Mouse (Mus musculus) lung, embryonic 16.5 days (tissue): Measurements from ENCODE around the gene Gm49380. TPM values are rescaled to one million over a fixed set of nuclear protein-coding genes. Genes with fewer than 3 reads are reported as not detected.

Experiments used
- ATAC-seq: fragments of 200-750 bp; cut with Nextera tagmentation; 2 replicates; pipeline ENCODE4 v1.8.0; 2017; ENCODE audit warnings: low read depth, mild to moderate bottlenecking, moderate library complexity
- H3K27ac ChIP-seq: fragments of 300-500 bp; sonication (generic); 2 replicates; pipeline ENCODE4 v1.5.1; 2014; ENCODE audit warnings: mild to moderate bottlenecking, control low read depth, low read length
- H3K27me3 ChIP-seq: fragments of 300-500 bp; sonication (generic); 2 replicates; pipeline ENCODE4 v1.6.1; 2014; ENCODE audit warnings: low read depth, low read length, mixed read lengths; ENCODE audit not compliant: control insufficient read depth, insufficient read depth
- H3K36me3 ChIP-seq: fragments of 300-500 bp; sonication (generic); 2 replicates; pipeline ENCODE4 v1.6.1; 2014; ENCODE audit warnings: low read length; ENCODE audit not compliant: control insufficient read depth, insufficient read depth
- H3K4me1 ChIP-seq: fragments of 300-500 bp; sonication (generic); replicated peaks from 2 replicates; pipeline ENCODE4 v1.6.1; 2014; ENCODE audit warnings: low read length, mixed read lengths; ENCODE audit not compliant: control insufficient read depth, insufficient read depth
- H3K4me2 ChIP-seq: fragments of 300-500 bp; sonication (generic); 2 replicates; pipeline ENCODE4 v1.6.1; 2014; ENCODE audit warnings: low read depth, low read length, control low read depth
- H3K4me3 ChIP-seq: fragments of 300-500 bp; sonication (generic); 2 replicates; pipeline ENCODE4 v1.5.1; 2014; ENCODE audit warnings: mild to moderate bottlenecking, low read length, control low read depth
- H3K9ac ChIP-seq: fragments of 300-500 bp; sonication (generic); 2 replicates; pipeline ENCODE4 v1.6.1; 2014; ENCODE audit warnings: low read length, control low read depth
- H3K9me3 ChIP-seq: fragments of 300-500 bp; sonication (generic); 2 replicates; pipeline ENCODE4 v1.6.1; 2016; ENCODE audit warnings: low read length; ENCODE audit not compliant: control insufficient read depth
- WGBS: fragments of 180-500 bp; shearing (Covaris S2); extraction: QIAGEN DNeasy Blood & Tissue Kit; methylation state at CpG from one replicate; pipeline ENCODE4 v1.1.7; 2014; 5-methylcytosine and 5-hydroxymethylcytosine counted together
- polyA plus RNA-seq: library from polyadenylated mRNA; unstranded; fragments of >200 nt; fragmentation: Nextera tagmentation; extraction: Ambion mirVana; gene quantifications from 2 replicates; pipeline ENCODE4 v1.2.1, GENCODE M21; 2015

Gm49380 gene
- polyA plus RNA-seq, 1 experiment from 2014 or later: 0.14 TPM

GRCm38 (mm10) chr9:44079997-44080780 is 33.1 kb downstream of the Gm49380 start:
- H3K27ac ChIP-seq: no peak overlapping the region

GRCm38 (mm10) chr9:44078955-44079756 is 34.1 kb downstream of the Gm49380 start:
- peak; percentile 90 for ATAC-seq
- Histone ChIP-seq H3K4me1 (peaks cover 24% of the 10 kb centered on the region), H3K27ac (peak overlapping the region; percentile 47), H3K9me3 (no peaks in the 10 kb centered on the region), H3K9ac (no peak overlapping the region), H3K4me2 (peak overlapping the region; percentile 25), H3K27me3 (peaks cover 8% of the 10 kb centered on the region), H3K4me3 (no peak overlapping the region), H3K36me3 (no peaks in the 10 kb centered on the region)
- WGBS: 22% methylated on average over 14 of the region's 16 CpGs

More at GRCm38 (mm10) chr9:44079997-44080780, 33.1 kb downstream of the Gm49380 start:
- Histone ChIP-seq H3K4me3 (no peak overlapping the region), H3K4me1 (peaks cover 29% of the 10 kb centered on the region), H3K9ac (no peak overlapping the region), H3K27me3 (peaks cover 10% of the 10 kb centered on the region), H3K36me3 (no peaks in the 10 kb centered on the region), H3K9me3 (no peaks in the 10 kb centered on the region), H3K4me2 (no peak overlapping the region)
- ATAC-seq: no peak
- 53% methylated on average over 10 of the region's 10 CpGs for WGBS

- ATAC-seq: no peak
- Histone ChIP-seq H3K36me3 (no peaks in the 10 kb centered on the region), H3K4me3 (no peak overlapping the region), H3K9ac (no peak overlapping the region), H3K27me3 (peaks cover 3% of the 10 kb centered on the region; the same call in 1 of the 2 replicates), H3K4me1 (peaks cover 15% of the 10 kb centered on the region), H3K27ac (peak overlapping the region; percentile 47), H3K9me3 (no peaks in the 10 kb centered on the region), H3K4me2 (peak overlapping the region; percentile 25)
- WGBS: 76% methylated on average over 10 of the region's 10 CpGs
Measured at GRCm38 (mm10) chr9:44078136-44078797, 35.0 kb downstream of the Gm49380 start.

- WGBS: 80% methylated on average over 11 of the region's 11 CpGs
- H3K27ac ChIP-seq: no peak overlapping the region
- H3K9ac ChIP-seq: no peak overlapping the region
Measured at GRCm38 (mm10) chr9:44077266-44077910, 35.9 kb downstream of the Gm49380 start.

GRCm38 (mm10) chr9:44076764-44077120 is 36.6 kb downstream of the Gm49380 start:
- no peaks in the 10 kb centered on the region; the same call in none of the 2 replicates for H3K27me3 ChIP-seq
- no peaks in the 10 kb centered on the region for H3K36me3 ChIP-seq
- no peak for ATAC-seq
- 17% methylated on average over 5 of the region's 5 CpGs for WGBS
- no peak overlapping the region for H3K4me3 ChIP-seq
- no peak overlapping the region for H3K9ac ChIP-seq
- no peaks in the 10 kb centered on the region for H3K9me3 ChIP-seq
- H3K4me1 ChIP-seq: peaks cover 19% of the 10 kb centered on the region
- H3K27ac ChIP-seq: no peak overlapping the region
- no peak overlapping the region for H3K4me2 ChIP-seq

More at GRCm38 (mm10) chr9:44077266-44077910, 35.9 kb downstream of the Gm49380 start:
- no peak for ATAC-seq
- Histone ChIP-seq H3K9me3 (no peaks in the 10 kb centered on the region), H3K4me3 (no peak overlapping the region), H3K36me3 (no peaks in the 10 kb centered on the region), H3K4me2 (no peak overlapping the region), H3K4me1 (peaks cover 15% of the 10 kb centered on the region), H3K27me3 (no peaks in the 10 kb centered on the region; the same call in 1 of the 2 replicates)

GRCm38 (mm10) chr9:44075996-44076763 is 37.1 kb downstream of the Gm49380 start:
- H3K4me3 ChIP-seq: no peak overlapping the region
- no peak for ATAC-seq
- H3K9me3 ChIP-seq: no peaks in the 10 kb centered on the region
- H3K36me3 ChIP-seq: no peaks in the 10 kb centered on the region
- peaks cover 20% of the 10 kb centered on the region for H3K4me1 ChIP-seq
- H3K9ac ChIP-seq: no peak overlapping the region
- H3K27ac ChIP-seq: no peak overlapping the region
- WGBS: 56% methylated on average over 16 of the region's 16 CpGs
- H3K4me2 ChIP-seq: no peak overlapping the region
- H3K27me3 ChIP-seq: no peaks in the 10 kb centered on the region; the same call in none of the 2 replicates

GRCm38 (mm10) chr9:44075276-44075995 is 37.9 kb downstream of the Gm49380 start:
- Histone ChIP-seq H3K4me3 (no peak overlapping the region), H3K36me3 (no peaks in the 10 kb centered on the region), H3K4me1 (peaks cover 20% of the 10 kb centered on the region), H3K27me3 (peaks cover under 1% of the 10 kb centered on the region), H3K27ac (no peak overlapping the region), H3K4me2 (no peak overlapping the region), H3K9me3 (no peaks in the 10 kb centered on the region), H3K9ac (no peak overlapping the region)
- WGBS: 73% methylated on average over 24 of the region's 24 CpGs
- no peak for ATAC-seq
